Mouse (Mus musculus) liver, postnatal 0 days (tissue): ENCODE measurements around the gene Rgs14.

Experiments used
- CTCF ChIP-seq: sonication (generic); IDR thresholded peaks from 2 replicates; pipeline ENCODE4 v1.5.1; 2016; ENCODE audit warnings: antibody characterized with exemption, low read depth
- EP300 ChIP-seq: IDR thresholded peaks from 2 replicates; pipeline ENCODE4 v1.6.1; 2016; ENCODE audit warnings: antibody characterized with exemption, low read depth, mild to moderate bottlenecking

DNA sequence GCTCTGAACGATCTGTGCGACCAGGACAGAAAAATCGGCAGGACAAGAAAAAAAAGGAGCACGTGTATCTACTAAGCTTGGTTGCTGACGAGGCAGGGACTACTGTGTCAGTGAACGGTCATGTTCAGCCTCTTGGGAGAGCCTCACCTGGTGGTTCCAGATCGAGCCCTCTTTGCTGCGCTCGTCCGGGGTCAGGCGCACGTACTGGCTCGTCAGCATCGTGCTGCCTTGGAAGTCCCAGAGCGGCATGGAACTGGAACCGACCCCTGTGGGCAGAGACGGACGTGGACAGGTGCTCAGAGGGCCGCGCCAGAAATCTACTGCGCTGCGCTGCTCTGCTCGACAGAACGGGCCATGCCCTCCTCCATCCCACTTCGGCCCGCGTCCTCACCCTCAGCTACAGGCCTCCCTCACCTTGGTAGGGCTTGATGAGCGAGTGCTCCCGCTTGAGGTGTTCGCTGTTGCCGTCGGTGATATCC is 7.5 kb upstream of the Rgs14 start:
- no peak for TF ChIP-seq CTCF
- no peak for TF ChIP-seq EP300
